Mouse (Mus musculus): ENCODE results near the gene Dand5. TPM values are rescaled to one million over a fixed set of nuclear protein-coding genes. Genes with fewer than 3 reads are reported as not detected.
"Not testable (repeated sequence)": the region's sequence is repeated elsewhere in the genome, so short reads cannot be mapped to it uniquely, and the experiment has no call there.

Dand5 gene
- polyA plus RNA-seq, 1 experiment from 2014 or later = 6.3 TPM

GRCm38 (mm10) chr8:84832759-84833742 lies 10.4 kb upstream of the Dand5 start:
- no peak for ATAC-seq (ENCODE audit: insufficient read depth, low FRiP score, low read depth)
- peak overlapping the region; percentile 96 for H3K27ac ChIP-seq
- H3K9ac ChIP-seq = peak overlapping the region; percentile 95
- H3K4me3 ChIP-seq (replicated peaks) = peak overlapping the region; percentile 99
- H3K9me3 ChIP-seq = no peaks in the 10 kb centered on the region
- H3K4me2 ChIP-seq = peak overlapping the region; percentile 61
- 53% methylated on average over 10 of the region's 10 CpGs for WGBS
- no peaks in the 10 kb centered on the region for H3K27me3 ChIP-seq (replicated peaks)
- H3K4me1 ChIP-seq = peaks cover 16% of the 10 kb centered on the region
- H3K36me3 ChIP-seq = peaks cover 38% of the 10 kb centered on the region

- Histone ChIP-seq H3K4me2 (peak overlapping the region; percentile 61), H3K9me3 (no peaks in the 10 kb centered on the region), H3K27me3 (replicated peaks) (no peaks in the 10 kb centered on the region), H3K4me3 (replicated peaks) (peak overlapping the region; percentile 99), H3K4me1 (peaks cover 16% of the 10 kb centered on the region), H3K27ac (peak overlapping the region; percentile 96), H3K36me3 (peaks cover 30% of the 10 kb centered on the region), H3K9ac (peak overlapping the region; percentile 95)
- ATAC-seq (ENCODE audit: insufficient read depth, low FRiP score, low read depth) = peak; percentile 72
- 1% methylated on average over 58 of the region's 59 CpGs for WGBS
Observed at GRCm38 (mm10) chr8:84832034-84832717, 9.6 kb upstream of the Dand5 start.

GRCm38 (mm10) chr8:84831490-84831889 lies 8.9 kb upstream of the Dand5 start, which contains the start of gene Gadd45gip1:
Gene Gadd45gip1 (plus strand): TSS chr8:84831522.
- Histone ChIP-seq H3K4me3 (replicated peaks) (peak within 1 kb of the TSS; percentile 99), H3K4me2 (peak within 1 kb of the TSS; percentile 61), H3K9me3 (no peaks in the 10 kb centered on the region), H3K9ac (peak within 1 kb of the TSS; percentile 95), H3K4me1 (peaks cover 16% of the 10 kb centered on the region), H3K27ac (peak within 1 kb of the TSS; percentile 96), H3K27me3 (replicated peaks) (no peaks in the 10 kb centered on the region), H3K36me3 (peaks cover 23% of the 10 kb centered on the region)
- no peak for ATAC-seq (ENCODE audit: insufficient read depth, low FRiP score, low read depth)
- WGBS = 61% methylated on average over 11 of the region's 11 CpGs

GRCm38 (mm10) chr8:84826518-84826917 lies 3.9 kb upstream of the Dand5 start:
- not testable (repeated sequence) for H3K9ac ChIP-seq; H3K4me1 ChIP-seq; H3K27ac ChIP-seq; H3K36me3 ChIP-seq; H3K27me3 ChIP-seq (replicated peaks); H3K9me3 ChIP-seq; H3K4me3 ChIP-seq (replicated peaks); ATAC-seq (ENCODE audit: insufficient read depth, low FRiP score, low read depth); H3K4me2 ChIP-seq
- WGBS = 81% methylated on average over 2 of the region's 2 CpGs

- peaks cover 7% of the 10 kb centered on the region; the same call in 1 of the 2 replicates for H3K4me1 ChIP-seq
- WGBS = 46% methylated on average over 4 of the region's 4 CpGs
- H3K4me2 ChIP-seq = no peak overlapping the region
- no peaks in the 10 kb centered on the region for H3K27me3 ChIP-seq (replicated peaks)
- H3K36me3 ChIP-seq = no peaks in the 10 kb centered on the region
- H3K27ac ChIP-seq = no peak overlapping the region
- ATAC-seq (ENCODE audit: insufficient read depth, low FRiP score, low read depth) = no peak
- H3K9me3 ChIP-seq = no peaks in the 10 kb centered on the region
- H3K4me3 ChIP-seq (replicated peaks) = no peak overlapping the region
- H3K9ac ChIP-seq = no peak overlapping the region
Observed at GRCm38 (mm10) chr8:84825636-84826035, 3.0 kb upstream of the Dand5 start.

- Histone ChIP-seq H3K9me3 (no peaks in the 10 kb centered on the region), H3K27ac (no peak overlapping the region), H3K4me2 (peak overlapping the region; percentile 53), H3K9ac (no peak overlapping the region), H3K27me3 (replicated peaks) (no peaks in the 10 kb centered on the region), H3K4me3 (replicated peaks) (no peak overlapping the region), H3K36me3 (no peaks in the 10 kb centered on the region), H3K4me1 (peaks cover 7% of the 10 kb centered on the region; the same call in 1 of the 2 replicates)
- WGBS = 1% methylated on average over 18 of the region's 18 CpGs
- peak; percentile 81 for ATAC-seq (ENCODE audit: insufficient read depth, low FRiP score, low read depth)
Observed at GRCm38 (mm10) chr8:84823653-84824052, 1.0 kb upstream of the Dand5 start.

GRCm38 (mm10) chr8:84816117-84816516 lies 6.5 kb downstream of the Dand5 start:
- WGBS = 75% methylated on average over 17 of the region's 17 CpGs
- Histone ChIP-seq H3K9ac (no peak overlapping the region), H3K4me3 (replicated peaks) (no peak overlapping the region), H3K36me3 (no peaks in the 10 kb centered on the region), H3K4me1 (0 out of 2 replicates have a peak, but pooled peaks cover 4% of the 10 kb centered on the region), H3K27me3 (replicated peaks) (peaks cover 10% of the 10 kb centered on the region; the same call in 1 of the 2 replicates), H3K4me2 (no peak overlapping the region), H3K9me3 (no peaks in the 10 kb centered on the region), H3K27ac (no peak overlapping the region)
- no peak for ATAC-seq (ENCODE audit: insufficient read depth, low FRiP score, low read depth)

GRCm38 (mm10) chr8:84815547-84815946 lies 7.1 kb downstream of the Dand5 start:
- WGBS = 10% methylated on average over 9 of the region's 9 CpGs
- Histone ChIP-seq H3K36me3 (no peaks in the 10 kb centered on the region), H3K27ac (no peak overlapping the region), H3K4me1 (0 out of 2 replicates have a peak, but pooled peaks cover 6% of the 10 kb centered on the region), H3K4me3 (replicated peaks) (no peak overlapping the region), H3K4me2 (no peak overlapping the region), H3K9me3 (no peaks in the 10 kb centered on the region), H3K9ac (no peak overlapping the region), H3K27me3 (replicated peaks) (peaks cover 10% of the 10 kb centered on the region; the same call in 1 of the 2 replicates)
- peak; percentile 65 for ATAC-seq (ENCODE audit: insufficient read depth, low FRiP score, low read depth)

GRCm38 (mm10) chr8:84814555-84815441 lies 7.8 kb downstream of the Dand5 start:
- no peak overlapping the region for H3K4me3 ChIP-seq (replicated peaks)
- H3K27ac ChIP-seq = no peak overlapping the region
- peaks cover 10% of the 10 kb centered on the region for H3K27me3 ChIP-seq (replicated peaks)
- no peak overlapping the region for H3K9ac ChIP-seq
- ATAC-seq (ENCODE audit: insufficient read depth, low FRiP score, low read depth) = no peak
- H3K4me2 ChIP-seq = no peak overlapping the region
- WGBS = 41% methylated on average over 19 of the region's 19 CpGs
- no peaks in the 10 kb centered on the region for H3K9me3 ChIP-seq
- no peaks in the 10 kb centered on the region for H3K36me3 ChIP-seq
- H3K4me1 ChIP-seq = 0 out of 2 replicates have a peak, but pooled peaks cover 8% of the 10 kb centered on the region

GRCm38 (mm10) chr8:84814240-84814554 lies 8.4 kb downstream of the Dand5 start:
- no peak for ATAC-seq (ENCODE audit: insufficient read depth, low FRiP score, low read depth)
- H3K4me3 ChIP-seq (replicated peaks) = no peak overlapping the region
- H3K27me3 ChIP-seq (replicated peaks) = peaks cover 11% of the 10 kb centered on the region
- no peak overlapping the region for H3K4me2 ChIP-seq
- WGBS = 86% methylated on average over 11 of the region's 11 CpGs
- no peaks in the 10 kb centered on the region for H3K36me3 ChIP-seq
- H3K9ac ChIP-seq = no peak overlapping the region
- H3K9me3 ChIP-seq = no peaks in the 10 kb centered on the region
- H3K27ac ChIP-seq = no peak overlapping the region
- 0 out of 2 replicates have a peak, but pooled peaks cover 8% of the 10 kb centered on the region for H3K4me1 ChIP-seq

GRCm38 (mm10) chr8:84813830-84814229 lies 8.8 kb downstream of the Dand5 start:
- Histone ChIP-seq H3K4me1 (0 out of 2 replicates have a peak, but pooled peaks cover 8% of the 10 kb centered on the region), H3K9ac (no peak overlapping the region), H3K27me3 (replicated peaks) (peaks cover 14% of the 10 kb centered on the region), H3K27ac (no peak overlapping the region), H3K4me3 (replicated peaks) (no peak overlapping the region), H3K9me3 (no peaks in the 10 kb centered on the region), H3K36me3 (no peaks in the 10 kb centered on the region), H3K4me2 (no peak overlapping the region)
- no peak for ATAC-seq (ENCODE audit: insufficient read depth, low FRiP score, low read depth)
- 84% methylated on average over 3 of the region's 3 CpGs for WGBS
